Mouse (Mus musculus) spleen, adult 2 months (tissue): ENCODE data around the gene Rasgef1c. TPM values are rescaled to one million over a fixed set of nuclear protein-coding genes. Genes with fewer than 3 reads are reported as not detected.

ENCODE experiments used
- DNase-seq, 2 experiments: peaks; one replicate each; pipeline versions ENCODE4 v3.0.0 to v3.0.0-alpha.2; 2012 to 2021; ENCODE audit warnings: low spot score in 2 of 2, low read depth in 1 of 2
- H3K27ac ChIP-seq: fragments of 200-500 bp; 2 replicates; pipeline ENCODE4 v1.5.1; 2012; ENCODE audit warnings: low read length, inconsistent platforms; ENCODE audit not compliant: insufficient read depth
- H3K27me3 ChIP-seq: fragments of 200-500 bp; 2 replicates; pipeline ENCODE4 v1.6.1; 2012; ENCODE audit warnings: mild to moderate bottlenecking, moderate library complexity, low read length, inconsistent platforms; ENCODE audit not compliant: control insufficient read depth, insufficient read depth
- H3K36me3 ChIP-seq: fragments of 200-500 bp; 2 replicates; pipeline ENCODE4 v1.6.1; 2012; ENCODE audit warnings: mild to moderate bottlenecking, low read length, inconsistent platforms; ENCODE audit not compliant: control insufficient read depth, insufficient read depth
- H3K4me1 ChIP-seq: fragments of 200-500 bp; 2 replicates; pipeline ENCODE4 v1.6.1; 2011; ENCODE audit warnings: inconsistent platforms; ENCODE audit not compliant: control insufficient read depth, insufficient read depth, insufficient read length
- H3K4me3 ChIP-seq: fragments of 200-500 bp; 2 replicates; pipeline ENCODE4 v1.5.1; 2011; ENCODE audit warnings: mild to moderate bottlenecking, inconsistent platforms; ENCODE audit not compliant: insufficient read depth, insufficient read length; ENCODE audit errors: extremely low read depth
- CTCF ChIP-seq: fragments of 200-500 bp; IDR thresholded peaks from 2 replicates; pipeline ENCODE4 v1.5.1; 2011; ENCODE audit warnings: mild to moderate bottlenecking, inconsistent platforms; ENCODE audit not compliant: insufficient read depth, insufficient read length, insufficient replicate concordance; ENCODE audit errors: extremely low read depth
- POLR2A ChIP-seq: fragments of 200-500 bp; IDR thresholded peaks from 2 replicates; pipeline ENCODE4 v1.6.1; 2011; ENCODE audit warnings: low read depth, low read length, inconsistent platforms
- WGBS: fragments of 180-500 bp; shearing (Covaris S2); methylation state at CpG from one replicate; pipeline ENCODE4 v1.1.7; 2018; 5-methylcytosine and 5-hydroxymethylcytosine counted together
- polyA plus RNA-seq: library from polyadenylated mRNA; depleted of rRNA; stranded (reverse); fragments of >200 nt; gene quantifications from 2 replicates; pipeline ENCODE4 v1.2.3, GENCODE M21; 2012

The Rasgef1c gene
- polyA plus RNA-seq, 1 experiment, result 0.25 TPM

GRCm38 (mm10) chr11:49997321-49997720, 95.7 kb downstream of the Rasgef1c start:
- Histone ChIP-seq H3K36me3 (no peaks in the 10 kb centered on the region), H3K27me3 (no peaks in the 10 kb centered on the region), H3K4me3 (no peak overlapping the region), H3K27ac (0 out of 2 replicates have a peak overlapping the region, but pooled peaks have one; percentile 23), H3K4me1 (peaks cover 9% of the 10 kb centered on the region; the same call in 1 of the 2 replicates)
- TF ChIP-seq POLR2A (no peak), CTCF (no peak)
- WGBS, result 21% methylated on average over 5 of the region's 5 CpGs
- no peak for DNase-seq

DNA sequence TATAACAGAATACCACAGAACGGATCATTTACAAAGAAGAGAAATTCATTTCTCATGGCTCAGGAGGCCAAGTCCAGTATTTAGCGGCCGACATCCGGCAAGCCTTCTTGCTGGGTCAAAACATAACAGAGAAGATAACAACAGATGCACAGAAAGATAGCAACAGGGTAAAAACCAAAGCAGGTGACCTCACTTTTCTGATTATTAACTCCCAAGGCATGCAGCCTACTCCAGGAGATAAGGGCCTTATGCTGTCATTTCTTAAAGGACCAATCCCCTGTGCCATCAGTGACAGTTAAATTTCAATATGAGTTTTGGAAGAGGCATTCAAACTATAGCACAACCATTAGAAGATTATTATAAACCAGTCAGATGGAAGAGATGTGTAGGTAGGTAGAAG, 101.2 kb downstream of the Rasgef1c start:
- WGBS, result 83% methylated on average over 4 of the region's 4 CpGs
- DNase-seq, result no peak
- no peak overlapping the region for H3K4me3 ChIP-seq

DNA sequence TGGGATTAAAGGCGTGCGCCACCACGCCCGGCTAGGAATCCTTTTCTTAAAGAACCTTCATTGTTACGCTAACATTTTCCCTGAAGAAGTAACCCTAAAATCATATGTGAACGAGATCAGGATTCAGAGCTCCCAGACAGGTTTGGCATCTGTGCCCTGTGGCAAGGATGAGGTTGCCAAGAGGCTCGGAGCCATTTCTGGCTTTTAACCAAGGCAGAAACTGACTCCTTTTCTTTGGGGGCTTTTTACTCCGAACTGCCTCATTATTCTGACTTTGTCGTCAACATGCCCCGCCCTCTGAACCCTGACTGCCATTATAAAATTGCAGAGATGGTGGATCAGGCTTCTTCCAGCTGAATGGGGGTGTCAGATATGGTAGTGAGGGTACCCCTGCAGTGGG, 106.1 kb downstream of the Rasgef1c start:
- Histone ChIP-seq H3K27ac (no peak overlapping the region), H3K4me3 (no peak overlapping the region), H3K27me3 (no peaks in the 10 kb centered on the region), H3K36me3 (no peaks in the 10 kb centered on the region), H3K4me1 (no peaks in the 10 kb centered on the region)
- WGBS, result 91% methylated on average over 10 of the region's 10 CpGs
- no peak for DNase-seq
- no peak for TF ChIP-seq CTCF
- no peak for TF ChIP-seq POLR2A

More for the DNA sequence above, 101.2 kb downstream of the Rasgef1c start:
- TF ChIP-seq CTCF, result no peak
- TF ChIP-seq POLR2A, result no peak
- no peaks in the 10 kb centered on the region for H3K27me3 ChIP-seq
- no peaks in the 10 kb centered on the region for H3K36me3 ChIP-seq
- H3K4me1 ChIP-seq, result no peaks in the 10 kb centered on the region
- no peak overlapping the region for H3K27ac ChIP-seq

- no peaks in the 10 kb centered on the region for H3K4me1 ChIP-seq
- H3K27ac ChIP-seq, result no peak overlapping the region
- H3K27me3 ChIP-seq, result no peaks in the 10 kb centered on the region
- H3K4me3 ChIP-seq, result no peak overlapping the region
- DNase-seq, result no peak
- WGBS, result 85% methylated on average over 5 of the region's 5 CpGs
- no peaks in the 10 kb centered on the region for H3K36me3 ChIP-seq
- TF ChIP-seq CTCF, result no peak
- no peak for TF ChIP-seq POLR2A
These were observed 106.6 kb downstream of the Rasgef1c start for GRCm38 (mm10) chr11:50008231-50008630.

- H3K36me3 ChIP-seq, result no peaks in the 10 kb centered on the region
- no peak overlapping the region for H3K27ac ChIP-seq
- 91% methylated on average over 6 of the region's 6 CpGs for WGBS
- peaks cover 19% of the 10 kb centered on the region; the same call in 1 of the 2 replicates for H3K4me1 ChIP-seq
- no peak overlapping the region for H3K4me3 ChIP-seq
- no peaks in the 10 kb centered on the region for H3K27me3 ChIP-seq
- TF ChIP-seq POLR2A (no peak), CTCF (no peak)
- no peak for DNase-seq
These were observed 111.4 kb downstream of the Rasgef1c start for GRCm38 (mm10) chr11:50013016-50013415.

DNA sequence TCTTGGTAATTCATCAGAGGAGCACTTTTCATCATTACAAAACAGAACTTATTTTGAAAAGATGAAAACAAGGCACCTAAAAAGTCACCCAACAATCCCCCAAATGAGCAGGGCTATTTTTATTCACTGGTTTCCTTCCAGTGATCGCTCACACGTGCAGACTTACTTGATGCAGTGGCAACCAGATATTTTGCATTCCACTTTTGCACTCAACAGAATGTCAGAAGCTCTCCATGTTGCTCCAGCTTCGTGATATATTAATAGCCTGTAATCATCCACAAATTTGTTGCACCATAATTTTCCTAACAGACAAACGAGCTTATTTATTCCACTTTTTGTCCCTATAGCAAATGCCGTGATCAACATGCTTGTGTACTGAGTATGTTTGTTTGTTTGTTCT, 114.9 kb downstream of the Rasgef1c start:
- H3K36me3 ChIP-seq, result no peaks in the 10 kb centered on the region
- H3K27me3 ChIP-seq, result no peaks in the 10 kb centered on the region
- H3K27ac ChIP-seq, result peak overlapping the region; percentile 74
- DNase-seq, result no peak
- 0 out of 2 replicates have a peak overlapping the region, but pooled peaks have one; percentile 9 for H3K4me3 ChIP-seq
- peaks cover 24% of the 10 kb centered on the region; the same call in 1 of the 2 replicates for H3K4me1 ChIP-seq
- 45% methylated on average over 5 of the region's 5 CpGs for WGBS
- TF ChIP-seq CTCF, result no peak
- TF ChIP-seq POLR2A, result no peak

- Histone ChIP-seq H3K27ac (no peak overlapping the region), H3K4me3 (no peak overlapping the region), H3K27me3 (no peaks in the 10 kb centered on the region), H3K36me3 (no peaks in the 10 kb centered on the region), H3K4me1 (peaks cover 24% of the 10 kb centered on the region; the same call in 1 of the 2 replicates)
- 46% methylated on average over 7 of the region's 7 CpGs for WGBS
- no peak for DNase-seq
- no peak for TF ChIP-seq POLR2A
These were observed 115.9 kb downstream of the Rasgef1c start for GRCm38 (mm10) chr11:50017511-50017910.
